Mouse (Mus musculus) left cerebral cortex, adult 11 months (tissue): ENCODE results near the gene Il7r.

Experiments used
- DNase-seq: peaks from one replicate; pipeline ENCODE4 v3.0.0; 2022; ENCODE audit warnings: low spot score

Gene Il7r

DNA sequence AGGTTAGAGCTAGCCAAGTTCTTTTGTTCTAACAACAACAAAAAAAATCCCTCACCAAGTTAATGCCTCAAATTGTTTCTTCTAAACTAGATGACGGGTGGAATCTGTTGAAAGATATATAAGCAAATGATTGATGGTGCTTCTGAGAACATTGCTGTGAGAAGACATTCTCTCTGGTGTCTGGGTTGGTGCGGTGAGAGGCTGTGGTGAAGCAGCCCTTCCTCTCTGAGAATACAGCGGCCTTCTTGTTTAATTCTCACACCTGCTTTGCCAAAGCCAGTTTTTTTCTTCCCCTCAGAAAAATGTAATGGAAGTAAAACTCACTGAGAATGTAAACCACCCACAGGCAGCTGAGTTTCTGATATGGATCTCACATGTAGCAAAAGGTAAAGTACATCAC, 57.8 kb downstream of the Il7r start:
- no peak for DNase-seq

DNA sequence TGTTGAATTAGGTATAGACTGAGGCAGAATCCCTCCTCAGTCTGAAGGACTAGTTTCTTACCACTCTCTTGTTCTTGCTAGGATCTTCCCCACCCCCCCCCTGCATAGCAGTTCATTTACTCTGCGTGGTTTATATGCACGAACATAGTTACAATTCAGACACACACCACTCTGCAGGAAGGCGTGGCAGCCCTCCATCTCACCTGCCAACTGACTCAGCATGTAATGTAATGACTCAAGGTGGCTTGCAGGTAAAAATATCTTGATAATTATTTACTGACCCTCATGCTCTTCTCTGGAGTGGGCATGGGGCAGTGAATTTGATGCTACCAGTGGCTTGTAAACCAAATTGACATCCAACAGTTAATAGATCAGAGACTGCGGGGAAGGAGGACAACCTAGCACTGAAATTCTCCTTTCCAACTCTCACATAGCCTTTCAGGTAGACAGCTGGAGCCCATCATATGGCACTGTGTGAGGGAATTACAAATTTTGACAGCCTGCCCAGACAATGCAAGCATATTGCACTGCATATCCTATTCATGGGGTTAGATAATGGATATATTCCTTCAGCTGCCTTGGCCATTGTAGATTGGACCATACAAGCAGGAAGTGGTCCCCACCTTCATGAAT, 58.8 kb downstream of the Il7r start:
- DNase-seq = no peak

DNA sequence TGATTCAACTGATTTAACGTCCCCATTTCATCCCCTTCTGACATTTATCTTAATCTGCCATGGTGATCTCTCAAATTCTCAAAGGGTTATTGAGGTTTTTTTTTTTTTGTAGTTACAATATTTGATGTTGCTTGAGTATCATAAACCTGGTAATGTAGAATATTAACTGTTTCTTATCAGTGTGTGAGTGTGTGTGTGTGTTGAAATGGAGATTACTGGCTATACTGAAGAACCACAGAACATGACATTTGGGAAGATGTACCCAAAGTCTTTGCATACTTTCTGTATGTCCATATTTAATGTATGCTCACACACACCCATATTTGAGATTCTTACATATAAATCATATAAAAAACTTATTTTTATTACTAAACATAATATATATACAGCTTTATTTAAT, 65.9 kb downstream of the Il7r start:
- no peak for DNase-seq

DNA sequence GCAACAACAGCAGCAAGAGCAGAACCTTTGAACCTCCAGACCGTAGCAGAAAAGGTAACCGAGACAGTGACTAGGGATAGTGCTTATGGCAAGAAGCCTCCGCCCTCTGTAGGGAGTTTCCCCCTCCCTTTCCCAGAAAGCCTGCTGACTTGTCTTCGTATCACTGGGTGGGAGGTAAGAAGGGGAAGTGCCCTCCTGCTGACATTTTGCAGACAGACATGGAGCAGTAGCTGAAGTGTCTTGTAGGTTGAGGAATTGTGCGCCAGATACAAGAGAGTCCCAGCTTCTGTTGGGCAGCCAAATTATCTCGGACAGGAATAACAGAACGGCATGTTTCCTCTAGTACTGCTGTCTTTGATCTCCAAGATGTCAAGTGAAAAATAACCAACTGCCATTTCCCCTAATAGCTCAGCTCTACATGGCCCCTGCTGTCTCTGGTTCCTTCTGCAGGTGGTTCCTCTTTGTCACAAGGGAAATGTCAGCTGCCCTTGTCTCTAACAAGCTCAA, 66.4 kb downstream of the Il7r start:
- DNase-seq = no peak
